Mouse (Mus musculus): Measurements from ENCODE around the gene Trpm2.
"Not testable (repeated sequence)": the region's sequence is repeated elsewhere in the genome, so short reads cannot be mapped to it uniquely, and the experiment has no call there.

Trpm2 gene

DNA sequence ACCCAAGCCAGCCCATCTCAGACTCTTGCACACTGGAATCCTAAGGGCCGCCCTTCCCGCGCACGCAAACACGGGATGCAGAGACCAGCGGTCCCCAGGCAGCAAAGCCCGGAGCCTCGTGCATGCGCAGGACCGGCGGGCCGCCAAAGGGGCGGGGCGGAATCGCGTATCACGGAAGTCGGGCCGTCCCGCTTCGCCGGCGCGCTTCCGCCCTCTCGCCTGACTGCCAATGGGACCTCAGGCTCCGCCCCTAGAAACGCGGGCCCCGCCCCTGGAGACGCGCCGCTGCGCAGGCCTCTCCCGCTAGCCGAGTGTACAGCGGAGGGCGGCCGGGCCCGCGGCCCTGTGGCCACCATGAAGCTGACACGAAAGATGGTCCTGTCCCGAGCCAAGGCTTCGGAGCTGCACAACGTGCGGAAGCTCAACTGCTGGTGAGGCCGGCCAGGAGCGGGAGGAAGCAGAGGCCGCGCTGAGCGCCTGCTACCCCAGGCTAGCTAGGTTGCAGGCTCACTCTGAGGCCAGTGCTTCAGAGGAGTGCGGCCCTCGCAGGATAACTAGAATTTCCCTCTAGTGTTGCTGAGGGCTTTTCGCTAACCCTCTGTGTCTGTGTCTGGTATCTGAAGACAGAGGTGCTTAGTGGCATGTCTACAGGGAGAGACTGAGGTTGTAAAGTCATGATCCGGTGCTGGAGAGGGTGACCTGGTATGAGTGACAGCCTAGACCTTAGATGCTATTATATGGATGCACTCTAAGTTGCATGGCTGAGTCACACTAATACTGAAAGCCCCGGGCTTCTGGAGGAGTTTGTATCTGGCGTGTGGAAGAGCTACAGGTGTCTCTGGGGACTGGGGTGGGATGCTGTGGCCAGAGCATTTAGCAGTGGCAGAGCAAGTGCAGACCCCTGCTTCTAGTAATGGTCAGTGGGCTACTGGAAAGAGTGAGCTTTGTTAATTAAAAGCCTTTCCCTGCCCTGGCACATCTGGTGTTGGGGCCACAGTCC, 8.3 kb upstream of the Trpm2 start, which contains the start of gene 1810043G02Rik:
TSS of gene 1810043G02Rik (plus strand) at position 174 of the 1,000 bp plus-strand sequence.
- peak; percentile 97 for DNase-seq (ENCODE audit: low spot score)

DNA sequence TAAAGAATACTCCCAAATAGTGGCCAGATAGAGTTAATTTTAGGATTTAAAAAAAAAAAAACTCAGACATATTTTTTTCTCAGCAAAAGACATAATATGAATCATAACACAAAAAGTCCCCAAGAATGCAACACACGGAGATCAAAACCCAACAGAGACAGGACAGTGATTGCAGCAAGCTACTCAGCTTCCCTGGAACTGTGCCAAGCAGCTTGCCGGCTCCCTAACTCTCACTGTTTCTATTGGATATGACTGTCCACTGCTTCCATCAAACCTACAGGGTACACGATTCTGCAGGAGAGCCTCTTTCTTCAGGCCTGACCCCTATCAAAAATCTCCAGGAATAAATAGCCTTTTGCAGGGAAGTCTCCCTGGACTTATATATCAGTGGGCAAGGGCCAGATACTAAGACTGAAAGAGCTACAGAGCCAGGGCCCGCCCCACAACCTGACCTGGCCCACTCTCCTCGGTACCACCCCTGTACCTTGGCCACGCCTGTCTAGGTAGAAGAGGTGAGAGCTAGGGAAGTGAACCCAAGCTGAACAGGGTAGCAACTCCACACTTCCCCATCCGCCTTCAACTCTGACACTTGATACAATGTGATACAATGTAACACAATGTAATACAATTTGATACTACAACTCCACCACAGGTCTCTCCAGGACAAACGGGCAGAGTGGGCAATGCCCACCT, 6.2 kb upstream of the Trpm2 start:
- DNase-seq (ENCODE audit: low spot score): no peak

DNA sequence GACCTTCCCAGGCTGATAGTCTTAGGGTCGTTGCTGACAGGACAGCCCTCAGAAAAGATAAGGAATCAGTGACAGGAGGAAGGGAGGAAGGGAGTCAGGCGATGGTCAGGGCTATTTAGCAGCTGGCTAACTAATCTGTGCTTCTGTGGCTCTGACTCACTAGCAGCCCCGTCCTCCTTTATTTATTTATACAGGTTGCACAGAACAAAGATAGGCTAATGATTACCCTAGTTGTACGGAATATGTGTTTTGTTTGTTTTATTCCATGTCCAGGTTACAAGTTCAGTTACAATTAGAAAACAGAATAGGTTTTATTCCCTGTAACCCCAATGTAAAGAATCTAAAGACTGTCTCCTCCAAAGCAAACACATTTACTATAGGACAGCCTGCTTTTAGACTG, 5.3 kb upstream of the Trpm2 start:
- no peak for DNase-seq (ENCODE audit: low spot score)

GRCm38 (mm10) chr10:77974811-77975210, 4.4 kb upstream of the Trpm2 start:
- no peak for DNase-seq (ENCODE audit: low spot score)

- DNase-seq (ENCODE audit: low spot score): no peak
Observed at GRCm38 (mm10) chr10:77974323-77974722, 4.0 kb upstream of the Trpm2 start.

- DNase-seq (ENCODE audit: low spot score): no peak
Observed at GRCm38 (mm10) chr10:77971709-77972553, 1.6 kb upstream of the Trpm2 start.

- DNase-seq (ENCODE audit: low spot score): no peak
Observed at GRCm38 (mm10) chr10:77971191-77971590, 828 bp upstream of the Trpm2 start.

GRCm38 (mm10) chr10:77969973-77970325, 414 bp downstream of the Trpm2 start:
- no peak for DNase-seq (ENCODE audit: low spot score)

DNA sequence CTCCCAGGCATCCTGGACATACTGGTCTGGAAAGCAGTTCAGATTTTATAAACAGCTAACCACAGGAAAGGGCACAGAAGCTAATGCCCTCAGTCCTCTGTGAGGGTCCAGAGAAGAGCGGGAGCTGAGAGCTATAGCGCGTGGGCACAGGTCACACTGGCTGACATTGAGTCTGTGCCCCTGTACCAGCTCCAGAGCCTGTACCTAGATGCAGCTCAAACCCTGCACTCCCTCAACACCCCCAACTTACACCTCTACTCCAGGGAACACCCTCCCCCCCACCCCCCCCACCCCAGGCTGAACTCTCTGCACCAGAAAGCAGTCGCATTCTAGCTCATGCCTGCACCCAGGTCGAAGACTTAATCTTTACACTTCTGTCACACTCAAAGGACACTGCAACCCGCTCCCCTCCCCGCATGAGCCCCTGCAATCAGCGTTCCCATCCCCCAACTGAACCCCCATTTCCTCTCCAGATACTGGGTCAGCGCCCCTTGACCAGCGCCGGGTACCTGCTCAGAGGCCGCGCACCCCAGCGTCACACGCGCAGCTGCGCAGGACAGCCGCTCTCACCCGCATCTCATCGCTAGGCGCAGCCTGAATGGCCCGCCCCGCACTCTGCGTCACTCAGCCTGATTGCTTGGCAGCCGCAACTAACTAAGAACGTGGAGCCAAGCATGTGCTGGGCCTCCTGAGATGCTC, 940 bp downstream of the Trpm2 start:
- no peak for DNase-seq (ENCODE audit: low spot score)

GRCm38 (mm10) chr10:77963971-77964370, 6.4 kb downstream of the Trpm2 start:
- DNase-seq (ENCODE audit: low spot score): no peak

DNA sequence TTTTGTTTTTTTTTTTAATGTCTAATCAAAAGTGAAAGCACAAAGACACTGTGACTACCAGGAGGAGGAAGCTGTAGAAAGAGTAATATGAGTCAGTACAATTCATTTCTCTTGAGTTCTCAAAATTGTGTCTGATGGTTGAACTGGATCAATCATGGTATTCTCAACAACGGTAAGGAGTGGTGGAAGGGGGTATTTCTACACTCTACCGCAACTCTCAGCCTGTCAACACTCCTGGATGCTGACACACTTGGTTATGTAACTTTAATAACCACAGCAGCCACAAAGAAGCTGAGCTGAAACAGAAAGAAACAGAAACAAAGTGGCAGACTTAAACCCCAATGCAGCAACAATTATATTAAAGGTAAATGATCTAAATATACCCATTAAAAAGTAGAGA, 7.6 kb downstream of the Trpm2 start:
- no peak for DNase-seq (ENCODE audit: low spot score)

GRCm38 (mm10) chr10:77950468-77950867, 19.9 kb downstream of the Trpm2 start:
- DNase-seq (ENCODE audit: low spot score): not testable (repeated sequence)

GRCm38 (mm10) chr10:77939685-77940084, 30.7 kb downstream of the Trpm2 start:
- no peak for DNase-seq (ENCODE audit: low spot score)

DNA sequence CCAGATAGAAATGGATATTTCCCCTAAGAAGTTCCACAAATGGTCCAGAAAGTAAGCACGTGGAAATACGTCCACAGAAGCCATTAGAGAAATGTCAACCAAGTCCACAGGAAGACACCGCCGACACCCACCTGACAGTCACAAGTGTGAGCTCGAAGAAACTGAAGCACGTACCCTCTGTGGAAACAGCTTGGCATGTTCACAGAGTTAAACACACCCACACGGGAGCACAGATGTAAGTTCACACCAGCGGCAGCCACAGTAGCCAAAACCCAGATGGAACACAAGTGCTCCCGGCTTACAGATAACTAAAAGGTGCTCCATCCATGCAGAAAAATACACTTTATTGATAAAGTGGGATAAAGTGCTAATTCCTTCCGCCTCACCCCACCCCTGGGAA, 43.0 kb downstream of the Trpm2 start:
- DNase-seq (ENCODE audit: low spot score): no peak

DNA sequence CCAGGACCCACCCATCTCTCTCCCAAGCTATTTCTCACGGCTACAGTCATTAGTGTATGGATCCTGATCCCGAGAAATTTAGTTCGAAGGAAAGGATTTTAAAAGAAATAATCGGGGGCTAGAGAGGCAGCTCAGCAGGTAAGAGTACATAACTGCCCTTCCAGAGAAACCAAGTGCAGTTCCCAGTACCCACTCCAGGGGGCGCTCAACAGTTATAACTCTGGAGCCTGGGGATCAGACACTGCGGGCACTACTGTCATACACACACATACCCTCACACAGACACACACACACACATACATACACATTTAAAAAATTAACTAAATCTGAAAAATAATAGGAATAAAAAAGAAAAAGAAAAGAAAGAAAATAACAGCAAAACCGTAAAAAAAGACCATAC, 44.2 kb downstream of the Trpm2 start:
- no peak for DNase-seq (ENCODE audit: low spot score)

GRCm38 (mm10) chr10:77922681-77923080, 47.7 kb downstream of the Trpm2 start:
- DNase-seq (ENCODE audit: low spot score): no peak

- no peak for DNase-seq (ENCODE audit: low spot score)
Observed at GRCm38 (mm10) chr10:77921009-77921408, 49.4 kb downstream of the Trpm2 start.

DNA sequence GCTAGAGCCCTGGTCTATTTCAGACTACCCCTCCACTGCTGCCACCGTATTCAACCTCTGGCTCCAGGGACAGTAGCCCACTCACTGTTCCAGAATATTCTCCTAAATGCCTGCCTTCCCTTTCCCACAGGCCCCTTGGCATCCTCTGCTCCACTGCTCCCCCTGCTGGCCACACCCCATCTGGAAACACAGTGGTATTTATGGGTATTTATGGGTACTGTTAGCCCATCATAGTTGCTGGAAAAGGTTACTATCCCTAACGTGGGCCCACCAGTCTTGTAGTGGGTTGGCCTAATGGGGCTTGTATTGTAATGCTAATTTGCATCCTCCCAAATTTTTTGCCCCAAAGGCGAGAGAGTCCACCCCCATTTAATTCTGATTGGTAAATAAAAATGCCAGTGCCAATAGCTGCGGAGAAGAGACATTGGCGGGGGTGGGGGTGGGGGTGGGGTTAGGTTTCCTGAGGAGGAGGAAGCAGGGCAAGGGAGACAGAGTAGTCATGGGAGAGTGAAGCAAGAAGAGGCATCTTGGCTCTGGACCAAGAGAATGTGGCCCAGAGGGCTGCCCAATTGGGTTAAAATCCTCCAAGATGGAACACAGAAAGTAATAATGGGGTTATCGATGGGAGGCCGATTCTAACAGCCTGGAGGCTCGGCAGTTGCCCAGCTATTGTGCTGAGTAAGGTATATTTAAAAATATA, 53.6 kb downstream of the Trpm2 start:
- DNase-seq (ENCODE audit: low spot score): no peak

- DNase-seq (ENCODE audit: low spot score): no peak
Observed at GRCm38 (mm10) chr10:77913292-77913691, 57.1 kb downstream of the Trpm2 start.

- DNase-seq (ENCODE audit: low spot score): no peak
Observed at GRCm38 (mm10) chr10:77912605-77913004, 57.8 kb downstream of the Trpm2 start.
